Mouse (Mus musculus): Measurements from ENCODE around the gene Capn2.

GRCm38 (mm10) chr1:182459436-182459835 is 58.0 kb downstream of the Capn2 start:
- TF ChIP-seq CTCF (conservative IDR thresholded peaks at IDR 0.05; ENCODE audit: low read length) (no peak), NANOG (IDR thresholded peaks at IDR 0.05; ENCODE audit: borderline replicate concordance, low read length) (no peak), POU5F1 (IDR thresholded peaks at IDR 0.05; ENCODE audit: borderline replicate concordance, low read length) (no peak)

All from E14TG2a.4 (cell line).